Mouse (Mus musculus): ENCODE results near the gene Rwdd2a.

DNA sequence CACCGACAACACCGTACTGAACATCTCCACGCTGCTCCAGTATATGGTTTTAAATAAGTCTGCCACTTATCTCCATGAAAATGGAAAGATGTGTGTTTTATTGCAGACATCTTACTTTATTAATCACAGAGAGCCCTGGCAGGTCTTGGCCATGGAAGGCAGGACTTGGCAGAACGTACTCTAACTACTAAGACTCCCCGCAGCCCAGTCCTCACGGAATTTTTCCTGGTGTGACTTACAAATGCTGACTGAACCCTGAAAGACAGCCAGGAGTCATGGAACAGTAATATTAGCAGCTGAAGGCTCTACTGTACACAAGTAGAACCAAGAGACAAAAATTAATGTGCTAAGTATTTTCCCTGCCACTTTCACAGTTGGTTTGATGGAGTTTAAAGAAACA is 34.0 kb downstream of the Rwdd2a start:
- no peak for TF ChIP-seq ETS1 (IDR thresholded peaks at IDR 0.05; ENCODE audit: low read depth, low read length)
- TF ChIP-seq POLR2AphosphoS2 (IDR thresholded peaks at IDR 0.05; ENCODE audit: low read length), result no peak
- no peak for TF ChIP-seq CTCF (IDR thresholded peaks at IDR 0.05 in 2 of 3, conservative IDR thresholded peaks at IDR 0.05 in 1 of 3; ENCODE audit: control insufficient read depth in 1 of 3, insufficient read depth in 1 of 3, low read depth in 2 of 3, low read length in 3 of 3, poor library complexity in 1 of 3, severe bottlenecking in 1 of 3)
- no peak for TF ChIP-seq EP300 (IDR thresholded peaks at IDR 0.05; ENCODE audit: low read depth in 1 of 2, low read length in 2 of 2)
- TF ChIP-seq TBP (IDR thresholded peaks at IDR 0.05; ENCODE audit: low read depth, low read length), result no peak
- TF ChIP-seq UBTF (IDR thresholded peaks at IDR 0.05; ENCODE audit: borderline replicate concordance, insufficient read depth, low read depth, low read length), result no peak
- no peak for TF ChIP-seq ZKSCAN1 (IDR thresholded peaks at IDR 0.05; ENCODE audit: low read depth, low read length)
- no peak for TF ChIP-seq CHD1 (IDR thresholded peaks at IDR 0.05; ENCODE audit: low read depth, low read length)
- TF ChIP-seq JUND (IDR thresholded peaks at IDR 0.05; ENCODE audit: low read depth, low read length), result no peak
- no peak for TF ChIP-seq TCF12 (IDR thresholded peaks at IDR 0.05; ENCODE audit: low read depth, low read length)
- TF ChIP-seq GABPA (IDR thresholded peaks at IDR 0.05; ENCODE audit: low read depth, low read length), result no peak
- TF ChIP-seq KAT2A (conservative IDR thresholded peaks at IDR 0.05; ENCODE audit: low read depth, low read length), result no peak
